Mouse (Mus musculus) cerebellum, adult 9-11 months (tissue): ENCODE measurements around the gene Ccdc117.
"Not testable (repeated sequence)": the region's sequence is repeated elsewhere in the genome, so short reads cannot be mapped to it uniquely, and the experiment has no call there.

Source experiments
- DNase-seq: peaks from one replicate; pipeline ENCODE4 v3.0.0; 2022

Ccdc117 gene

GRCm38 (mm10) chr11:5530172-5530571 lies 11.8 kb downstream of the Ccdc117 start:
- DNase-seq: no peak

GRCm38 (mm10) chr11:5528841-5529240 lies 13.1 kb downstream of the Ccdc117 start:
- DNase-seq: no peak

- DNase-seq: no peak
These were observed 14.0 kb downstream of the Ccdc117 start for GRCm38 (mm10) chr11:5527865-5528523.

DNA sequence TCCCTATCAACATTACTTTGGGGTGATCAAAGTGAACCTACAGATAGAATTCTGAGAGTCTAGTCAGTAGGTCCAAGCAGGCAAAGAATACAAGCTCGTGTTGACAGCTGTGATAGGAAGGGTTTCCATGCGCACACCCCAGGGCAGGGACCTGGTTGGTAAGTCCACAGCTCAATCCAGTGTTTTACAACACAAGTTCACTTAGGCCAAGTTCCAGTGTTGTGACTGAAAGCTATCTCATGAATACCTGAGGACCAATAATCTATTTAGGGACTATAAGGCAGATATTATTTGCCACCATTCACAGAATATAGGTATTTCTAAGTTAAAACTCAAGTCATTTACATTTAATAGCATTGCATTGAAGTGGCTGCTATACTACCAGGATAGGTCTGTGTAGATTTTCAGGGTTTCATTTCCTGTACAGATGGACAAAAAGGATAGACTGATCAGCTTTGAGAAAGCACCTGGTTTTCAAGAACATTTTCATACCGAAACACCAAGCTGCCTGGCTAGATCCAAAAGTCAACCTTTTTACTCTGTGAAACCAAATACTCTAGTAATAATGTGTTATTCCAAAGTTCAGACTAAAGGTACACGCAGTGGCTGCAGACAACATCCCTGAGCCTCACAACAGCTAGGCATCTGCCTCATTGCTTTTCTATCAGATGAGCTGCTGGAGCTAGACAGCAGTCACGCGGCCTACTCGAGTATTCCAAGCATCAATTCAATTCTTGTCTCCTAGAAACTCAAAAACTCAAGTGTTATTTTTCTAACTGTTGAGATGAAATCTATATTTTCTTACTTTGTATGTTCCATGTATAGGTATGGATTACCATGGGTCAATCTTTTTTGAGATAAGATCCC lies 15.2 kb downstream of the Ccdc117 start:
- DNase-seq: no peak

DNA sequence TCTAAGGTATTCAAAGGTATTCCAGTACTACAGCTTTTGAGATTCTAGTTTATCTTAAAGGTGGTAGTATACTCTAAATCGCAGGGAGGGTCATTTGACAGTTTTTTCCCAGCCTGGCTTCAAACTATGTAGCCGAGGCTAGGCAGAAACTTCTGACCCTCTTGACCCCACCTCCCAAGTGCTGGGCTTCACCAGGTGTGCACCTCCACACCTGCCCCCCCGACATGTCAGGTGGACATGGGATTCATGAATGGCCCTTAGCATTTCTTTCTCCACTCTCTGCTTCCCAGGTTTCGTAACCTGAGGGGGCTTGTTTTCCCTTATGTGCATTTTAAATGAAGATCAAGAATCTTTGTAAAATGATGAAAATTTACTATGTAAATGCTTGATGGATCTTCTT lies 16.6 kb downstream of the Ccdc117 start:
- no peak for DNase-seq

- DNase-seq: no peak
These were observed 19.1 kb downstream of the Ccdc117 start for GRCm38 (mm10) chr11:5522798-5523415.

DNA sequence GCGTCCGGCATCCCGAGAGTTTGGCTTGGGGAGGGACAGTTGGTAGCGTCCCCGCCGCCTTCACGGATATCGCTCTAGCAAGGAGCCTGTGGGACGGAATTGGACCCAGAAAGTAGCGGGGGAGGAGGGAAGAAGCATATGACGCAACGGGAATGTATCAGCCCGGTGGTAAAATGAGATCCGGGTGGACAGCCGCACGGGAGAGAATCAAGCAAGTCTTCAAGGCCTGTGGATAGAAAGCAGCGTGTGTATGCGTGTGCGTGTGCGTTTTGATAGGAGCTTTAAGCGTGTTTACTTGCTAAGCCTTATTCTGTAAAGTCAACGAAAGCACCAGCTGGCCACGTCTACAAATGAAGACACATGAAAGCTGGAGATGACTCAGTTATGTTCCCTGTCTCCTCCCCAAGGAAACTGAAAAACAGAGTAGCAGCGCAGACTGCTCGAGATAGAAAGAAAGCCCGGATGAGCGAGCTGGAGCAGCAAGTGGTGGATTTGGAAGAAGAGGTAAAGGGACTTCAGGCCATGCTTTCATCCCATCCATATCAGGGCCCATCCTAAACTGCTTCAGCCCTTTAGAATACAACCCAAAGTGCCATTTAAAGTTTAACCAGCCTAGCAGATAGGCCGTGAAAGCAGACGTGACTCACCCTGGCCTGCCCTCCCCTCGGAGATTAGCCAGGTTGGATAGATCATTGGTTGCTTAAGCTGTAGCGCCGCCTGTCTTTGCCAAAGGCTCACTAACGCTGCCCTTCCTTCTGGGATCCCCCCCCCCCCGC lies 20.3 kb downstream of the Ccdc117 start:
- peak; percentile 75 for DNase-seq

- DNase-seq: peak; percentile 69
These were observed 20.8 kb downstream of the Ccdc117 start for GRCm38 (mm10) chr11:5521266-5521515.

DNA sequence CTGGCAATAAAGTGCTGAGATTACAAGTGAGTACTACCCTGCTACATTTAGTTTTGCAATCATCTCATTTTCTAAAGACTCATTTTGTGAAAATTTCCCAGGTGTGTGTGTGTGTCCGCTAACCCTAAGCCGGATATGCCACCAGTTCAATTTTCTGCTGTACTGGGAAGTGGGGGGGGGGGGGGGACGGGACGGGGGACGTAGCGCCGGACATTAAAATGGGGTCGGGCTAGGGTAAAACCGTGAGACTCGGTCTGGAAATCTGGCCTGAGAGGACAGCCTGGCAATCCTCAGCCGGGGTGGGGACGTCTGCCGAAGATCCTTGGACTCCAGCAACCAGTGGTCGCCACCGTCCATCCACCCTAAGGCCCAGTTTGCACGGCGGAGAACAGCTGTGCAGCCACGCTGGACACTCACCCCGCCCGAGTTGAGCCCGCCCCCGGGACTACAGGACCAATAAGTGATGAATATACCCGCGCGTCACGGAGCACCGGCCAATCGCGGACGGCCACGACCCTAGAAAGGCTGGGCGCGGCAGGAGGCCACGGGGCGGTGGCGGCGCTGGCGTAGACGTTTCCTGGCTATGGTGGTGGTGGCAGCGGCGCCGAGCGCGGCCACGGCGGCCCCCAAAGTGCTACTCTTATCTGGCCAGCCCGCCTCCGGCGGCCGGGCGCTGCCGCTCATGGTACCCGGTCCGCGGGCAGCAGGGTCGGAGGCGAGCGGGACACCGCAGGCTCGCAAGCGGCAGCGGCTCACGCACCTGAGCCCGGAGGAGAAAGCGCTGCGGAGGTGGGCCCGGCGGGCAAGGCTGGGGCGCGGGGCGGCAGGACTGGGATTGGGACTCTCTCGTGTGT lies 21.3 kb downstream of the Ccdc117 start, which contains the start of gene Xbp1:
Xbp1 (plus strand) TSS at position 248 of the 854 bp plus-strand sequence.
- peak; percentile 96 for DNase-seq

GRCm38 (mm10) chr11:5519681-5520080 lies 22.3 kb downstream of the Ccdc117 start:
- DNase-seq: no peak

- no peak for DNase-seq
These were observed 24.6 kb downstream of the Ccdc117 start for GRCm38 (mm10) chr11:5517346-5517745.

- DNase-seq: no peak
These were observed 25.4 kb downstream of the Ccdc117 start for GRCm38 (mm10) chr11:5516617-5517016.

GRCm38 (mm10) chr11:5516151-5516550 lies 25.8 kb downstream of the Ccdc117 start:
- DNase-seq: no peak

GRCm38 (mm10) chr11:5515655-5516054 lies 26.3 kb downstream of the Ccdc117 start:
- DNase-seq: no peak

GRCm38 (mm10) chr11:5515196-5515595 lies 26.8 kb downstream of the Ccdc117 start:
- no peak for DNase-seq

- DNase-seq: no peak
These were observed 27.9 kb downstream of the Ccdc117 start for GRCm38 (mm10) chr11:5514091-5514490.

DNA sequence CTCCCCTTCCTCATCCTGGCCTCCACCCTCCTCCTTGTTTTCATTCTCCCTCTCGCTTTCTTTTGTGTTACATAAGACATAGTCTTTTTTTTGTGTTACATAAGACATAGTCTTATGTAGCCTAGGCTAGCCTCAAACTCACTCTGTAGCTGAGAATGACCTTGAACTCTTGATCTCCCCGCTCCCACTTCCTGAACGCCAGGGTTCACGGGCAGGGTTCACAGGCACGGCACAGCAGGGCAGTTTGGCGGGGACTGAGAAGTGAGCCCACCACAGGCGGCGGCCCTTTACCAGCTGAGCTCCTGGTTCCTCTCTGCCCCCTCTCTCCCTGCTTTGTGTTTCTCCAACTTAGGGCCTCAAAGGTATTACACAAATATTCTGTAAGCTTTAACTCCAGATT lies 29.0 kb downstream of the Ccdc117 start:
- DNase-seq: no peak

DNA sequence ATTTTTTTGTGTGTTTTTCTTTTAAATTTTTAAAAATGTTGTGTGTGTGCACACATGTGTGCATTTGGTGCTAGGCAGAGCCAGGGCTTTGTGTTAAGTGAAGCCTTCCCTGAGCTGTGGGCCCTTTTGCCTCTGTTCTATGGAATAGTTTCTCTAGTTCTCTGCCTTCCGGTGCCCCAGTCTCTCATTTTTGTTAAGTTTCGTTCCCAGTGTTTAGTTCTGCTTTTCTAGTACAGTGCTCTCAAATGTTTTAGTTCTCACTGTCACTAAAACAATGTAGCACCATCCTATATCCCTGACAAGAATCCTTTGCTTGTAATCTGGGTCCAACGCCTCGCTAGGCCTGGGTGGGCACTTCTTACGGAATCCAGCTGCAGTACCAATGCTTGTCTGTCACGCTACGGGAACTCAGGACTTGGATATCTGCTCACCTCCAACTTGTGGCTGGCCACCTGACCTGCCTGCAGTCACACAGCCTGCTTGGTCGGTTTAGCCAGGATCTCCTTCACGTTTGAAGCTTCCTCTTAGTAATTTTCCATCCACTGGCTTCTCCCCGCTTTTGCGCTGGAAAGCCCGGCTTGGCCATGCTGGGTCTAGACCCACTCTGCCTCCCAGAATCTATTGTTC lies 29.8 kb downstream of the Ccdc117 start:
- no peak for DNase-seq

- not testable (repeated sequence) for DNase-seq
These were observed 31.3 kb downstream of the Ccdc117 start for GRCm38 (mm10) chr11:5510686-5511085.

- no peak for DNase-seq
These were observed 31.9 kb downstream of the Ccdc117 start for GRCm38 (mm10) chr11:5510099-5510391.

DNA sequence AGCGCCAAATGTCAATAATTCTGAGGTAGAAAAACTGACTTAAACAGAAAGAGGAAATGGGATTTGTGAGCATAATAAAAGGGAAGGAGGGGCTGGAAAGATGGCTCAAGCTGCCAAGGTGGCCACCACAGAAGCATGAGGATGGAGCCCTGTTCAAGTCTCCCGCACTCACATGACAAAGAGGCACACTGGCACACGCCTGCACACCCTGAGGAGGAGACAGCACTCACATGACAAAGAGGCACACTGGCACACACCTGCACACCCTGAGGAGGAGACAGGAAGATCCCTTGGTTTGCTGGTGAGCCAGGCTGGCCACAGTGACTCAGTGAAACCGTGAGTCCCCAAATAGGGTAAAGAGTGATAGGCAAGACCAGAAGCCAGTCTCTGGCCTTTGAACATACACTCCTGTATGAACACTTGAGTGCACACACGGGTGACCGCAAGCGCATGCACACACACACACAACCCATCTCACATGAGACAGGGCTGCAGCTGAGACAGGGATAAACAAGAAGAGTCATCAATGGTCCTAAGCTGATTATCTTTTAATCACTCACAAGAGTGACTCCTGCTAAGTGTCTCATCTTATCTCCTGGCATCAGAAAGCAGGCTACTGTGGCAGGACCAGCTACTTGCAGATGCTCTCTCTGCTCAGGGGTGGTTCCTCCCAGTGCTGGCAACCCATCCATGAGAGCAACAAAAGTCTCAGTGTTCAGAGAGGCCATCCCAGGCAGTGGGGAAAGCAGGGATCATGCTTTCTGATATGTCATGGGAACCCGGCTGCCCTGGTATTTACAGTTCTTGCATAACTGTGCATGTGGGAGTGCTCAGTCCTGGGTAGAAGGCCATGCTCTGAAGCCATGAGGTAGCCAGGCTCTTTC lies 32.5 kb downstream of the Ccdc117 start:
- no peak for DNase-seq
